Mouse (Mus musculus) liver, embryonic 16.5 days (tissue): ENCODE data around the gene Gm13276. TPM values are rescaled to one million over a fixed set of nuclear protein-coding genes. Genes with fewer than 3 reads are reported as not detected.

ENCODE experiments used
- polyA plus RNA-seq: library from polyadenylated mRNA; unstranded; fragments of >200 nt; fragmentation: Nextera tagmentation; extraction: Ambion mirVana; gene quantifications from 2 replicates; pipeline ENCODE4 v1.2.1, GENCODE M21; 2015

Gm13276 gene
- polyA plus RNA-seq, 1 experiment from 2014 or later: not detected

Other genes with a start within 250 kb of the Gm13276 start
- not detected in 2 replicates for gene Ifna15, start 227.5 kb upstream of the Gm13276 start, polyA plus RNA-seq
- not detected in 2 replicates for gene Ifna14, start 213.9 kb upstream of the Gm13276 start, polyA plus RNA-seq
- gene Ifna9, start 193.3 kb upstream of the Gm13276 start, polyA plus RNA-seq: not detected in 2 replicates
- gene Ifna12, start 182.3 kb upstream of the Gm13276 start, polyA plus RNA-seq: not detected in 2 replicates
- not detected in 2 replicates for gene C87499, start 151.3 kb upstream of the Gm13276 start, polyA plus RNA-seq
- not detected in 2 replicates for gene Ifna13, start 141.2 kb upstream of the Gm13276 start, polyA plus RNA-seq
- not detected in 2 replicates for gene Ifna16, start 108.8 kb upstream of the Gm13276 start, polyA plus RNA-seq
- gene Ifna2, start 101.8 kb upstream of the Gm13276 start, polyA plus RNA-seq: not detected in 2 replicates
- not detected in 2 replicates for gene Ifnab, start 94.3 kb upstream of the Gm13276 start, polyA plus RNA-seq
- gene Gm26566, start 63.9 kb upstream of the Gm13276 start, polyA plus RNA-seq: 0.25 and 0.32 TPM in 2 replicates
- gene Klhl9, start 63.2 kb upstream of the Gm13276 start, polyA plus RNA-seq: 22.4 and 23.5 TPM in 2 replicates
- gene Gm13271, start 30.8 kb upstream of the Gm13276 start, polyA plus RNA-seq: not detected in 2 replicates
- 0.07 TPM in 1 of 2 replicates, not detected in the other for gene Gm13283, start 25.6 kb upstream of the Gm13276 start, polyA plus RNA-seq
- 0.11 TPM in 1 of 2 replicates, not detected in the other for gene Gm13290, start 11.9 kb upstream of the Gm13276 start, polyA plus RNA-seq
- gene Gm13289, start 8.8 kb upstream of the Gm13276 start, polyA plus RNA-seq: not detected in 2 replicates
- gene Gm13272, start 5.9 kb upstream of the Gm13276 start, polyA plus RNA-seq: not detected in 2 replicates
- not detected in 2 replicates for gene Ifnz, start 3.6 kb upstream of the Gm13276 start, polyA plus RNA-seq
- gene Gm13277, start 2.9 kb downstream of the Gm13276 start, polyA plus RNA-seq: not detected in 2 replicates
- not detected in 2 replicates for gene Gm13278, start 5.8 kb downstream of the Gm13276 start, polyA plus RNA-seq
- not detected in 2 replicates for gene Gm13275, start 8.8 kb downstream of the Gm13276 start, polyA plus RNA-seq
- not detected in 2 replicates for gene Gm13279, start 11.7 kb downstream of the Gm13276 start, polyA plus RNA-seq
- gene Gm13285, start 14.0 kb downstream of the Gm13276 start, polyA plus RNA-seq: 0.15 and 0.23 TPM in 2 replicates
- not detected in 2 replicates for gene Gm13287, start 17.5 kb downstream of the Gm13276 start, polyA plus RNA-seq
- not detected in 2 replicates for gene Gm13288, start 19.8 kb downstream of the Gm13276 start, polyA plus RNA-seq
- gene Ifna7, start 30.5 kb downstream of the Gm13276 start, polyA plus RNA-seq: not detected in 2 replicates
- gene Ifna11, start 34.2 kb downstream of the Gm13276 start, polyA plus RNA-seq: not detected in 2 replicates
- gene Ifna6, start 41.7 kb downstream of the Gm13276 start, polyA plus RNA-seq: not detected in 2 replicates
- gene Ifna5, start 49.8 kb downstream of the Gm13276 start, polyA plus RNA-seq: not detected in 2 replicates
- not detected in 2 replicates for gene Ifna4, start 56.2 kb downstream of the Gm13276 start, polyA plus RNA-seq
- gene Ifna1, start 64.4 kb downstream of the Gm13276 start, polyA plus RNA-seq: not detected in 2 replicates
- gene Ifne, start 94.5 kb downstream of the Gm13276 start, polyA plus RNA-seq: not detected in 2 replicates